Mouse (Mus musculus) G1E (cell line): Measurements from ENCODE around the gene Igsf21. TPM values are rescaled to one million over a fixed set of nuclear protein-coding genes. Genes with fewer than 3 reads are reported as not detected.

Experiments used
- ATAC-seq: 2 replicates; pipeline ENCODE4 v1.8.0; 2016; ENCODE audit warnings: mild to moderate bottlenecking; ENCODE audit not compliant: insufficient number of reproducible peaks, poor library complexity, low FRiP score, severe bottlenecking; ENCODE audit errors: extremely low read depth
- DNase-seq: peaks from one replicate; pipeline ENCODE4 v3.0.0; 2012; ENCODE audit warnings: low spot score
- H3K27me3 ChIP-seq: 2 replicates; pipeline ENCODE4 v1.6.1; 2012; ENCODE audit warnings: mild to moderate bottlenecking, low read length, inconsistent platforms; ENCODE audit not compliant: insufficient read depth
- H3K36me3 ChIP-seq: replicated peaks from 2 replicates; pipeline ENCODE3; 2012; ENCODE audit warnings: mild to moderate bottlenecking, inconsistent platforms
- H3K4me1 ChIP-seq: 2 replicates; pipeline ENCODE4 v1.6.1; 2012; ENCODE audit warnings: low read depth, low read length, inconsistent platforms, mixed read lengths; ENCODE audit not compliant: insufficient read depth
- H3K4me3 ChIP-seq: 2 replicates; pipeline ENCODE4 v1.5.1; 2012; ENCODE audit warnings: low read depth, mild to moderate bottlenecking, inconsistent platforms, low read length, moderate library complexity, mixed read lengths
- H3K9me3 ChIP-seq: replicated peaks from 2 replicates; pipeline ENCODE4 v1.6.1; 2012; ENCODE audit warnings: inconsistent platforms
- CTCF ChIP-seq: IDR thresholded peaks from 2 replicates; pipeline ENCODE4 v1.5.1; 2012; ENCODE audit warnings: low read depth, low read length, inconsistent platforms, mixed read lengths
- GATA1 ChIP-seq: IDR thresholded peaks from 2 replicates; pipeline ENCODE4 v1.6.1; 2012; ENCODE audit warnings: borderline replicate concordance, low read length, inconsistent platforms, mixed read lengths
- GATA2 ChIP-seq: IDR thresholded peaks from 2 replicates; pipeline ENCODE4 v1.6.1; 2012; ENCODE audit warnings: low read depth, low read length, inconsistent platforms, borderline replicate concordance
- POLR2AphosphoS5 ChIP-seq: IDR thresholded peaks from 2 replicates; pipeline ENCODE4 v1.6.1; 2012; ENCODE audit warnings: low read depth, low read length, inconsistent platforms; ENCODE audit not compliant: insufficient replicate concordance
- TAL1 ChIP-seq: conservative IDR thresholded peaks from 2 replicates; pipeline ENCODE4 v1.6.1; 2012; ENCODE audit warnings: low read depth, low read length, inconsistent platforms, mixed read lengths
- polyA plus RNA-seq: library from polyadenylated mRNA; stranded (reverse); fragments of >175 nt; gene quantifications from 2 replicates; pipeline ENCODE4 v1.2.3, GENCODE M21; 2012
- total RNA-seq, 2 experiments: library from RNA; stranded (forward) in 1 of 2; stranded (reverse) in 1 of 2; fragments of 200-1000 nt in 1 of 2; fragments of >200 nt in 1 of 2; fragmentation: Nextera tagmentation in 1 of 2; gene quantifications; 2 replicates each; pipeline ENCODE4 v1.2.3; 2014 to 2017

The Igsf21 gene
- total and polyA plus RNA-seq, 3 experiments, result not detected

DNA sequence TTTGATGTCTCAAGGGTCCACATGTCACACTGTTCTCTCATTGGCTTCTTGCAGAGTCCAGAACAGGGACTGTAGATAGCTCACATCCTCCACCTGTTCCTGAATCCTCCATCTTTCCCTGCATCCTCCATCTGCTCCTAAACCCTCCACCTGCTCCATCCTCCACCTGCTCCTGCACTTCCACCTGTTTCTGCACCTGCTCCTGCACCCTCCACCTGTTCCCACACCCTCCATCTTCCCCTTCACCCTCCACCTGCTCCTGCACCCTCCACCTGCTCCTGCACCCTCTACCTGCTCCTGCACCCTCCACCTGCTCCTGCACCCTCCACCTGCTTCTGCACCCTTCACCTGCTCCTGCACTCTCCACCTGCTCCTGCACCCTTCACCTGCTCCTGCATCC, 75.4 kb downstream of the Igsf21 start:
- no peaks in the 10 kb centered on the region for H3K27me3 ChIP-seq
- TF ChIP-seq TAL1 (no peak), POLR2AphosphoS5 (no peak), GATA1 (no peak), CTCF (no peak), GATA2 (no peak)
- no peaks in the 10 kb centered on the region for H3K36me3 ChIP-seq
- DNase-seq (no peak), ATAC-seq (no peak)
- peaks cover 91% of the 10 kb centered on the region for H3K9me3 ChIP-seq
- no peaks in the 10 kb centered on the region; the same call in 1 of the 2 replicates for H3K4me1 ChIP-seq
- no peak overlapping the region for H3K4me3 ChIP-seq

DNA sequence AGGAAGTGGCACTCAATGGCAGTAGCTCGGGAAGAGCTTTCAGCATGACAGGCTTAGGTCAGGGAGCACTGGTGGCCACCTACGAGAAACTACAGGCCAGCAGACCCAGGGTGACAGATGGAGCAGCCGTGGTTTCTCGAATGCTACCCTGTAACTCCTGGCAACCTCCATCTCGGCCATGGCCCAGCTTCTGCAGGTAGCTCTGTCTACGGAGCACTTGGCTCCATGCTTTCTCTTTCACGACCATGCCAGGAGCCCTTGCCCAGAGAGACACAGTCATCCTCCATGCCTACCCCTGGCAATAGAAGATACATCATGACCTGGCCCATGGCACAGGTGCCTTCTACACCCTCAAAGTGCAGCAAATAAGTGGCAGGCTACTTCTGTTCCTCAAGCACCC, 80.7 kb downstream of the Igsf21 start:
- DNase-seq, result no peak
- no peak for ATAC-seq
- no peaks in the 10 kb centered on the region for H3K36me3 ChIP-seq

DNA sequence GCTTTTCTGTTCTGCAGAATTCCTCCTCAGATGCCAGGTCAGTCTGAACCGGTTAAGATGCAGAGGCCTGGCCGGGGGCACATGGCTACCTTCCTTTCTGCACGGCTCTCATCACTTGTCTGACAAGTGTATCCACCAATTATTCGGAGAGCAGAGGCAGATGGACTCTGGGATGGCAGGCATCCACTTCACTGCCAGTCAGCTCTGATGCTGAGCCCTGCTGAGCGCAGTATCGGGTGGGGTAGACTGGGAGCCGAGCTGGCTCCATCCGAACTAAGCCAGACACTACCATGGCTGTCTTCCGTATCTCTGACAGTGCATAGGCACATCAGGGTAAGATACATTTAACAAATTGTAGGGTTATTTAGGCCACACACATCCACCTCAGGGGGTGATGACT, 81.9 kb downstream of the Igsf21 start:
- Histone ChIP-seq H3K27me3 (no peaks in the 10 kb centered on the region), H3K36me3 (no peaks in the 10 kb centered on the region), H3K4me1 (no peaks in the 10 kb centered on the region), H3K9me3 (peaks cover 98% of the 10 kb centered on the region), H3K4me3 (no peak overlapping the region)
- ATAC-seq (no peak), DNase-seq (no peak)
- no peak for TF ChIP-seq GATA1
- no peak for TF ChIP-seq CTCF
- TF ChIP-seq TAL1, result no peak
- no peak for TF ChIP-seq POLR2AphosphoS5
- TF ChIP-seq GATA2, result no peak

More for the DNA sequence above, 80.7 kb downstream of the Igsf21 start:
- TF ChIP-seq GATA2 (no peak), CTCF (no peak), TAL1 (no peak), POLR2AphosphoS5 (no peak), GATA1 (no peak)
- H3K27me3 ChIP-seq, result no peaks in the 10 kb centered on the region
- H3K4me1 ChIP-seq, result no peaks in the 10 kb centered on the region
- peaks cover 96% of the 10 kb centered on the region for H3K9me3 ChIP-seq
- H3K4me3 ChIP-seq, result no peak overlapping the region

DNA sequence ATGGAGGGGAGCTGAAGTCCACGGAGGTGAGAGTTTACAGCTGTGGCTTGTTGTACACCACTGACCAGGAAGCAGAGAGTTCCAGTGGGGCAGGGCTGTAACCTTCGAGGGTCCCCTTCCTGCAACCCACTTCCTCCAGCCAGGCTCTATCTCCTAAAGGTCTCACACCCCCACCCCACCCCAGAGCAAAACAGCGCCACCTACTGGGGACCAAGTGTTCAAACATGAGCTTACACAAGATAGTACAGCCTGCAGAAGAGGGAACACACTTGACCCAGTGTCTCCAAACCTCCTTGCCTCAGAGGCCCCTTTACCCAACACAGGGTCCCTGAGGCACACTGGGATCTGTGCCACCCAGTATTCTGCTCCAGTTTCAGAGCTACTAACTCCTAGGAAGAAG, 87.0 kb downstream of the Igsf21 start:
- no peak overlapping the region for H3K4me3 ChIP-seq
- peaks cover 97% of the 10 kb centered on the region for H3K9me3 ChIP-seq
- H3K36me3 ChIP-seq, result no peaks in the 10 kb centered on the region
- ATAC-seq (no peak), DNase-seq (no peak)
- H3K4me1 ChIP-seq, result no peaks in the 10 kb centered on the region
- no peaks in the 10 kb centered on the region for H3K27me3 ChIP-seq
- TF ChIP-seq TAL1 (no peak), CTCF (no peak), POLR2AphosphoS5 (no peak), GATA1 (no peak), GATA2 (no peak)

DNA sequence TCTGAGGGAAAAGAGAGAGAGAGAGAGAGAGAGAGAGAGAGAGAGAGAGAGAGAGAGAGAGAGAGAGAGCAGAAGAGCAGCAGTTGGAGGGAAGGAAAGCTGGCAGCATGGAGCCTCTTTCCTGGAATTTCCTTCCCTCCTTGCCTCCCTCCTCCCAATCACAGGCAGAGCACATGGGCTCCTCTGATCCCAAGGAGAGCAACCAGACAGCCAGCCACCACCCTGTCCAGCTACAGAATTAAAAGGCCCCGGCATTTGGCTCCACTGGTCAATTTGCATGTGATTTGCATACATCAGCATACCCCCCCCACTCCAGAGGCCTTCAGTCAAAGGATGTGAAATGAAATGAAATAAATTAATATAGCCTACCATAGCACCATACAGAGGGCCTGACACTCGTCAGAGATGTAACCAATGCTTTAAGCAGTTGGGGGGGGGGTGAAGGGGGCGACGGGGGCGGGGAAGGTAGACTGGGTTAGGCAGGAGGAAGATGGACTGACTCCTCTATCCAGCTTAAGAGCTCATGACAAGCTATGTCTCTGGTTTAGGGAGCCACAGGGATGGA, 91.6 kb downstream of the Igsf21 start:
- TF ChIP-seq TAL1 (no peak), POLR2AphosphoS5 (no peak), GATA1 (no peak)
- peaks cover 98% of the 10 kb centered on the region for H3K9me3 ChIP-seq
- no peaks in the 10 kb centered on the region for H3K27me3 ChIP-seq
- ATAC-seq (no peak), DNase-seq (no peak)
- no peaks in the 10 kb centered on the region for H3K36me3 ChIP-seq
- no peaks in the 10 kb centered on the region for H3K4me1 ChIP-seq
- no peak overlapping the region for H3K4me3 ChIP-seq

DNA sequence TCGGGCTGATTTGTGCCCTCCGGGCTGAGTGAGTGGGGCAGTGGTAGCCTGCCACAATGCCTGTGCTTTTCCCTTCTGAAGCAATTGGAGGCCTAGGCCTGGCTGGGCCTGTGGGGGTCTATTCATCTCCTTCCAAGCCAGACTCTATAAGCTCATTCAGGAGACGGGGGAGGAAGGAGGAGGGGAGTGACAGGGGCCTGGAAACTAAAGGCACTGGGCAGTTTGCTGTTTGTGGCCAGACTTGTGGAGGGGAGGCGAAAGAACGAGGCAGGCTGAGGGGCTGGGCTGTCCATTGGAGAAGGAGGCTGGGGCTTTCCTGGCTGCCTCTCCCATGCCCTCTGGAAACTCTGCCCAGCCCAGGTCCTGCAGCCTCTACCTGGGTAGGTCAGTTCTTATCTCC, 92.1 kb downstream of the Igsf21 start:
- no peak for ATAC-seq
- Histone ChIP-seq H3K4me1 (no peaks in the 10 kb centered on the region), H3K9me3 (peaks cover 98% of the 10 kb centered on the region), H3K27me3 (no peaks in the 10 kb centered on the region), H3K36me3 (no peaks in the 10 kb centered on the region), H3K4me3 (no peak overlapping the region)
- no peak for TF ChIP-seq CTCF
- TF ChIP-seq TAL1, result no peak
- no peak for TF ChIP-seq GATA2
- TF ChIP-seq POLR2AphosphoS5, result no peak
- TF ChIP-seq GATA1, result no peak
- DNase-seq, result no peak

DNA sequence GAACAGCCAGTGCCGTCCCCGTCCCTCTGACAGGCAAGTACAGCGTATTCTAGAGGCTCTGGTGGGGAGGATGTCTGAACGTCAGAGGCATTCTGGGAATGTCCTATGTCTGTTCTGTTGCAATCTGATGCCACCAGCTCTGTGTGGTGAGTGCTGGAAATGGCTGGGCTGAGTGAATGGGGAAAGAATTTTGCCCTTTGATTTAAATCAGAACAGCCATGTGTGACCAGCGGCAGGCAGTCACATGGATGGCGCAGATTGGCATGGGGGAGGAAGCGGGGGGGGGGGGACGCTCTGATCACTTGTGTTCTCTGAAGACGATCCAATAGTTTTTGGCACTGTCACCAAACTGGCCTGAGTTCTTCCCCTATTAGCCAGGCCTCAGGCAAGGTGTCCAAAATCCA, 92.9 kb downstream of the Igsf21 start:
- no peaks in the 10 kb centered on the region for H3K4me1 ChIP-seq
- H3K9me3 ChIP-seq, result peaks cover 98% of the 10 kb centered on the region
- no peak overlapping the region for H3K4me3 ChIP-seq
- no peaks in the 10 kb centered on the region for H3K36me3 ChIP-seq
- DNase-seq, result no peak
- H3K27me3 ChIP-seq, result no peaks in the 10 kb centered on the region
- ATAC-seq, result no peak
- no peak for TF ChIP-seq GATA2
- TF ChIP-seq CTCF, result no peak
- no peak for TF ChIP-seq POLR2AphosphoS5
- TF ChIP-seq GATA1, result no peak
- no peak for TF ChIP-seq TAL1
